Mouse (Mus musculus) cerebellum, adult 2 months (tissue): ENCODE results near the gene Tdrd1.

ENCODE experiments used
- CTCF ChIP-seq: fragments of 200-500 bp; IDR thresholded peaks from 2 replicates; pipeline ENCODE4 v1.5.1; 2011; ENCODE audit warnings: low read depth, mild to moderate bottlenecking, control low read depth, low read length, moderate library complexity, borderline replicate concordance; ENCODE audit not compliant: insufficient read depth
- POLR2A ChIP-seq: fragments of 200-500 bp; IDR thresholded peaks from 2 replicates; pipeline ENCODE4 v1.6.1; 2011; ENCODE audit warnings: low read length, control low read depth, borderline replicate concordance; ENCODE audit not compliant: insufficient read depth

DNA sequence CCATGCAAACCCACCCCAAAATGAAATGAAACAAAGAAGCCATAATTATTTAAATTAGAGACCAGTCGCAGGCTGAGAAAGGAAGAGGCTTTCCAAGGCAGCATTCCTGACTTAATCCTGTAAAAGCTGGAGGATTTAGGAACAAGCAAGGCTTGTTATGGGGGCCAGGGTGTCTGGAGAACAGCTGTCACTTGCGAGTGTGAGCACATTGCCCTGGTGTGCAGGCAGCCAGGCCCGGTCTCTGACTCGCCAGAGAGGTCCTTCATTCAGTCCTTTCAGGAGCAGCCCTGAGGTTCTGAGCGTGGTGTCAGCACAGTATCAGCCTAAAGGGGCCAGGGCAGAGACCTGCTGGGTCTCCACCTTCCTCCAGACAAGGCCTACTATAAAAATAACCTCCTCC lies 62.6 kb downstream of the Tdrd1 start:
- TF ChIP-seq CTCF (no peak), POLR2A (no peak)
